Mouse (Mus musculus) layer of hippocampus, adult 9-11 months (tissue): ENCODE results near the gene Itfg1.
"Not testable (repeated sequence)": the region's sequence is repeated elsewhere in the genome, so short reads cannot be mapped to it uniquely, and the experiment has no call there.

ENCODE experiments used
- DNase-seq: peaks from one replicate; pipeline ENCODE4 v3.0.0; 2022

Gene Itfg1

GRCm38 (mm10) chr8:85840657-85841488, at the start of gene Itfg1, which contains the start of gene Phkb:
Gene Itfg1, minus strand, starts transcription at chr8:85840921.
Gene Phkb, plus strand, starts transcription at chr8:85840959.
- peak; percentile 87 for DNase-seq

- DNase-seq = no peak
Measured at GRCm38 (mm10) chr8:85884811-85885210, 44.1 kb upstream of the Itfg1 start.

GRCm38 (mm10) chr8:85879624-85880023, 38.9 kb upstream of the Itfg1 start:
- no peak for DNase-seq

- DNase-seq = no peak
Measured at GRCm38 (mm10) chr8:85877976-85878375, 37.3 kb upstream of the Itfg1 start.

- DNase-seq = no peak
Measured at GRCm38 (mm10) chr8:85871660-85872059, 30.9 kb upstream of the Itfg1 start.

- no peak for DNase-seq
Measured at GRCm38 (mm10) chr8:85862381-85862780, 21.7 kb upstream of the Itfg1 start.

- DNase-seq = no peak
Measured at GRCm38 (mm10) chr8:85860612-85861011, 19.9 kb upstream of the Itfg1 start.

- DNase-seq = not testable (repeated sequence)
Measured at GRCm38 (mm10) chr8:85857227-85857896, 16.6 kb upstream of the Itfg1 start.

GRCm38 (mm10) chr8:85854220-85855123, 13.8 kb upstream of the Itfg1 start:
- no peak for DNase-seq

- DNase-seq = no peak
Measured at GRCm38 (mm10) chr8:85845887-85846286, 5.2 kb upstream of the Itfg1 start.

- DNase-seq = no peak
Measured at GRCm38 (mm10) chr8:85841489-85841795, 721 bp upstream of the Itfg1 start.

- no peak for DNase-seq
Measured at GRCm38 (mm10) chr8:85839916-85840656, 635 bp downstream of the Itfg1 start.

- DNase-seq = no peak
Measured at GRCm38 (mm10) chr8:85813621-85814020, 27.1 kb downstream of the Itfg1 start.

- DNase-seq = no peak
Measured at GRCm38 (mm10) chr8:85801408-85801807, 39.3 kb downstream of the Itfg1 start.

GRCm38 (mm10) chr8:85800164-85800563, 40.6 kb downstream of the Itfg1 start:
- no peak for DNase-seq

- not testable (repeated sequence) for DNase-seq
Measured at GRCm38 (mm10) chr8:85796392-85796791, 44.3 kb downstream of the Itfg1 start.

GRCm38 (mm10) chr8:85788341-85788740, 52.4 kb downstream of the Itfg1 start:
- no peak for DNase-seq

GRCm38 (mm10) chr8:85787909-85788308, 52.8 kb downstream of the Itfg1 start:
- no peak for DNase-seq

GRCm38 (mm10) chr8:85785506-85785905, 55.2 kb downstream of the Itfg1 start:
- peak; percentile 14 for DNase-seq

GRCm38 (mm10) chr8:85783871-85784270, 56.9 kb downstream of the Itfg1 start:
- no peak for DNase-seq

- no peak for DNase-seq
Measured at GRCm38 (mm10) chr8:85780091-85780490, 60.6 kb downstream of the Itfg1 start.

GRCm38 (mm10) chr8:85745053-85745452, 95.7 kb downstream of the Itfg1 start:
- DNase-seq = no peak

- no peak for DNase-seq
Measured at GRCm38 (mm10) chr8:85730545-85730944, 110.2 kb downstream of the Itfg1 start.
